Mouse (Mus musculus): ENCODE measurements around the gene Nmral1. TPM values are rescaled to one million over a fixed set of nuclear protein-coding genes. Genes with fewer than 3 reads are reported as not detected.

Gene Nmral1
- total RNA-seq, 2 experiments from 2014 or later = 14.5 to 15.2 TPM

Other genes starting within 250 kb of the Nmral1 start
- gene Srl, start 177.5 kb downstream of the Nmral1 start, total RNA-seq (2021) = 10 to 100 TPM; 13.6 to 14.1 TPM
- gene Tfap4, start 159.5 kb downstream of the Nmral1 start, total RNA-seq (2021) = 1 to 10 TPM; 4.3 to 4.7 TPM
- 10 to 100 TPM; 13.1 to 14.6 TPM for gene Glis2, start 124.6 kb downstream of the Nmral1 start, total RNA-seq (2021)
- 10 to 100 TPM; 84.4 to 90.4 TPM for gene Pam16, start 94.4 kb downstream of the Nmral1 start, total RNA-seq (2021)
- gene Vasn, start 79.4 kb downstream of the Nmral1 start, total RNA-seq (2021) = 1 to 10 TPM; 4.4 to 5.7 TPM
- gene Dnaja3, start 79.4 kb downstream of the Nmral1 start, total RNA-seq (2021) = 10 to 100 TPM; 61.7 to 65.6 TPM
- gene Coro7, start 39.6 kb downstream of the Nmral1 start, total RNA-seq (2021) = 10 to 100 TPM; 79.4 to 96.0 TPM
- 10 to 100 TPM; 88.2 to 98.0 TPM for gene Hmox2, start 7.0 kb upstream of the Nmral1 start, total RNA-seq (2021)
- 100 to 1,000 TPM; 236 to 243 TPM for gene Cdip1, start 70.9 kb upstream of the Nmral1 start, total RNA-seq (2021)
- not detected for gene 4930562C15Rik, start 116.1 kb upstream of the Nmral1 start, total RNA-seq (2021)
- 10 to 100 TPM; 91.3 to 94.9 TPM for gene Ubald1, start 161.0 kb upstream of the Nmral1 start, total RNA-seq (2021)
- 100 to 1,000 TPM; 213 TPM for gene Mgrn1, start 166.9 kb upstream of the Nmral1 start, total RNA-seq (2021)
- gene Nudt16l1, start 219.4 kb upstream of the Nmral1 start, total RNA-seq (2021) = 10 to 100 TPM; 76.4 to 82.1 TPM
- gene Anks3, start 244.8 kb upstream of the Nmral1 start, total RNA-seq (2021) = 10 to 100 TPM; 75.0 to 83.5 TPM